Mouse (Mus musculus): Measurements from ENCODE around the gene Usp8.
A peak's percentile ranks its signal among the peaks of the same experiment; 100 is the strongest.

Usp8 gene

DNA sequence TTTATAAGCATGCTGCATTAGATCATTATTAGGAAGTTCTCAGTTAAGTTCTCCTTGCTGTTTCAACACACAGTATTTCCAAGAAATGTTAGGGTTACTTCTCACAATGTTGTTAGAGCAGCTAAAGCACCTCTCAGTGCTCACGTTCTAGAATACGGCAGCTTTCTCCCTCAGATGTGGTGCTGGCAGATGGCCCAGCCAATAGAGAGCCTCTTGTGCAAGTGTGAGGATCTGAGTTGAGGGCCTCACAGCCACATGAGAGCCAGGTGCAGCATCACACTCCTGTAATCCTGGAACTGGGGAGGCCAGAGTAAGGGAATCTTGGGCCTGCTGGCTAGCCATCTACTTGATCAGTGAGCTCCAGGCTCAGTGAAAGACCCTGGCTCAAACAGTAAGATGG lies 33.2 kb downstream of the Usp8 start:
- no peak for DNase-seq (ENCODE audit: low read depth, low spot score)

DNA sequence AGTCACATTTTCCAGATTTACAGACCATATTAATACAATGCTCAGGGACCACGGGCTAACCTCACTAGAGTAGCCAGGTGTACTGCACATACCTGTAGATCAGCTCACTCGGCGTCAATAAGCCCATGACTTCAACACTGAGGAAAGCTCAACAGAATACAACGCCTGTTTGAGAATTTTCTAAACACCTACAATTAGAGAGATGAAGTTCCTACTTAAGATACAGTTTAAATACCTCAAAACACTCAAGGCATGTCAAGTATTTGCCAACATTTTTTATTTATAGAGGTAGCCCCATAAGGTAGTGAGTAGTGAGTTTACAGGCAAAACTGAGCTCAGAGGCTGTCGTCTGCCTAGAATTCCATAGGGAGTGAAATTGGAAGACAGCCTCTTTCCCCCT lies 36.3 kb downstream of the Usp8 start:
- DNase-seq (ENCODE audit: low read depth, low spot score), result no peak

DNA sequence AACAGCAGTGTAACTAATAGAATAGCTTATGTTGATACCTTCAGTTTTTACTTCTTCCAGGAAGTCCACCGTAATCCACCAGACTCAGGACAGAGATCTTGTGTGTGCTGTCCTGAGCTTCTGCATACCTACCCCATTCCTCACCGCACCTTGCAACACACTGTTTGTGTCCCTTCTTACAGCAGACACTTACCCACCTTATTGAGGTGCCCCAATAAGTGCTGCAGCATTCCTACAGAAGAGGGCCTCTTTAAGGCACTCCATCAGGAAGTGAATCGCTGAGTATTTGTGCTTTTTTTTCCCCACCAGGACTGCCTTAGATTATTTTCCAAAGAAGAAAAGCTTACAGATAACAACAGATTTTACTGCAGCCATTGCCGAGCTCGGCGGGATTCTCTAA lies 48.5 kb downstream of the Usp8 start:
- no peak for DNase-seq (ENCODE audit: low read depth, low spot score)

DNA sequence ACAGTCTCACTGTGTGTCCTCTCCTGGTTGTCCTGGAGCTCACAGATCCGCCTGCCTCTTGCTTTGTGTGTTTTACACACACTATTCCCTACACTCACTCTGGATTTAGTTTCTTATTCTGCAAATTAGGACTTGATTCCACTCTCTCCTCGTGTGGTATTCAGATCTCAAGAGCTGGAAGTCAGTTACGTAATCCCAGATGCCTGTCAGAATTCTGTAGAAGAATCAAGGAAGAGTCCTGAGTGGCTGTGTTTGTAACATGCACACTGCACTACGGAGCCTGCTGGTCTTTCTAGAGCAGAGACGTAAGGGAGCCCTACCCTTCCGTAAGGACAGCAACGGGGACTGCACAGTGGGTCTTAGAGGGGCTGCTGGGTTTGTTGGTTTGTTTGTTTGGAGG lies 52.2 kb downstream of the Usp8 start:
- DNase-seq (ENCODE audit: low read depth, low spot score), result no peak

DNA sequence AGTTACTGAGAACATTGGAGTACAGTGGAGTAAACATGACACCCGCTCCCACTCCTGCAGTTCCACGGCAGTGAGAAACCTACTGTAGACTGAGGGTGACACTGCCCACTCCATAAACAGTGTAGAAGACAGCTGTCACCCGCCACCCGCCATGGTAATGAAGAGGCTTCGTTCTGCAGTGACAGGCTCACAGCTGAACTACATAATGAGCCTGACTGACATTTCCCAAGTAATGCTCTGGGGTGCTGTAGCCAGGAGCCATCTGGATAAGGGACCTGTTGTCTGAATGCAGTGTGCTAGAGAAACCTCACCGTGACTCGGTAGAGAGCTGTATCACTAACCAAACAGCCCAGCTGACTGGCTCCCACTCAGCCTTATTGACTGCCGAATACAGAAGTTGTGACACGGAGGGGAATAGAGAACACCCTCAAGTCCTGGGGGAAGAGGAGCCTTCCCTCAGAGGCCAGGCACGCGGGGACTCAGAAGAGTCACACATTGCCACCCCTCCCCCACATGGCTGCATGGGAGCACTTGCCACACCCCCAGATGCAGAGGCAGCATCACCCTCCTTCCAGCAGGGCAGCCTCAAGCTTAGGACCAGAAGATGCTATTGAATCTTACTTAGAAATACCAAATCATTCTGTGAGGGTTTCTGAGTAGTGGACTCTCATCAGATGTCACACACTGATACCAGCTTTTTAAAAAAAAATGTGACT lies 58.9 kb downstream of the Usp8 start:
- peak; percentile 39 for DNase-seq (ENCODE audit: low read depth, low spot score)

DNA sequence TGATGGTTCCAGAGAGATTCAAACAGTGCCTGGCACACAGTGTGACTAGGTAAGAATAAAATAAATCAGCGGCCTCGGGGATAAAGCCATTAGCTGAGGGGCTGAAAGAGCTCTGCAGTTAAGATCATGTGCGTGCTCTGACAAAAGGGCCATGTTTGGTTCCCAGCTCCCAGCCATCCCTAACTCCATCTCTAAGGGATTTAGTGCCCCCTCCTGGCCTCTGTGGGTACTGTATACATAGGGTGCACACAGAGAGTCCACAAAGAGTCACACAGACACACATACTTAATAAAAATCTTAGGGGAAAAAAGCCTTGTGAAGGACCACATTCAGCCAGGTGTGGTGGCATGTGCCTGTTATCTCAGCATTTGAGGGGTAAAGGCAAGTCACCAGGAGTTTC lies 60.5 kb downstream of the Usp8 start:
- DNase-seq (ENCODE audit: low read depth, low spot score), result peak; percentile 69

DNA sequence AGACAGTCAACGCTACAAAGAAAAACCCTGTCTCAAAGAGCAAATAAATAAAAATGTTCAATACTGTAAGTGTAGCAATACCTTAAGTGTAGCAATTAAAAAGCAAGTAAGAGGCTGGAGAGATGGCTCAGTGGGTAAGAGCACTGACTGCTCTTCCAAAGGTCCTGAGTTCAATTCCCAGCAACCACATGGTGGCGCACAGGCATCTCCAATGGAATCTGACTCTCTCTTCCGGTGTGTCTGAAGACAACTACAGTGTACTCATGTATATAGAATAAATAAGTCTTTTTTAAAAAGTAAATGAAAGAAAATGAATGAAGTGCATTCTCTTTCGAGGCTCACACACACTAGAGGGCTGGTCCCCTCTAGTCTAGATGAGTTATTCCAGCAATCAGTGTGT lies 61.1 kb downstream of the Usp8 start:
- no peak for DNase-seq (ENCODE audit: low read depth, low spot score)

DNA sequence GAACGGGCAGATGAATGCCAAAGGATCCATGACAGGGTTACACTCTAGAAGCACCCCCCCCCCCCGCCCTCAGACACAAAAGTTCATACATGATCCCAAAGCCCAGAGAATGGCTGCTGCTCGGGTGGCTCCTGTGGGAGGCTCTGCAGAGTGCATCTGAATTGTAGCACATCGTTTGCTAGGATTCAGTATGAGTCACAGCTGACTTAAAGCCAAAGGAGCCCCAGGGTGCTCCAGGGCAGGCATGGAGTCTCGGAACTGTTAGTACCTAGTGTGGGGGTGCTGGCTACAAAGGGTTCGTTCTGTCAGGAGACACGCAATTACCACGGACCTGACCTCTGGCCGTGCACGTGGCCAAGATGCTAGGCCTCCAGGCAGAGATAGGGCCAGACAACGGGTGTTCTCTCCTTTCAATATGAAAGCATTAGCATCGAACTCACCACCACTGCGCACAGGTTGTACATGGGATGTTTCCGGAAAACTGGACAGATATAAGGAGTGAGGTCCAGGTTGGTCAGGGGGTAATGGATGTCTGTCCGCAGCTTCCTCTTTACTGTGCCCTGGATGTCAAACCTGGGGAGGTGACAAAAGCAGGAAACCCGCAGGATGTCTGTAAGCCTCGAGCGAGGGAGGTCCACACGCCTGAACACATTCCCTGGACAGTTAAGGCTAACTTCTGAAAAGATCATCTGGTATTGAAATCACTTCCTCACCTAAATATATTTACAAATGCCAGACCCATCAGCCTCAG lies 62.5 kb downstream of the Usp8 start:
- DNase-seq (ENCODE audit: low read depth, low spot score), result no peak

DNA sequence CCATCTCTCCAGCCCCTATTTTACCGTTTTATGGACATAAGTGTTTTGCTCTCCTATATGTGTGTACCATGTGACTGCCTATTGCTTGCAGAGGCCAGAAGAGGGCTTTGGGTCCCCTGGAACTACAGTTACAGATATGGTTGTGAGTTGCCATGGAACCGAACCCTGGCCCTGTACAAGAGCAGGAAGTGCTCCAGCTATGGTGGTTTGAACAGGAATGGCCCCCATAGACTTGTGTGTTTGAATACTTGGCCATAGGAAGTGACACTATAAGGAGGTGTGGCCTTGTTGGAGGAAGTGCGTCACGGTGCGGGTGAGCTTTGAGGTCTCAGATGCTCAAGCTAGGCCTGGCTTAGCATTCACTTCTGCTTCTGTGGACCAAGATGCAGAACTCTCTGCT lies 65.1 kb downstream of the Usp8 start:
- peak; percentile 24 for DNase-seq (ENCODE audit: low read depth, low spot score)

DNA sequence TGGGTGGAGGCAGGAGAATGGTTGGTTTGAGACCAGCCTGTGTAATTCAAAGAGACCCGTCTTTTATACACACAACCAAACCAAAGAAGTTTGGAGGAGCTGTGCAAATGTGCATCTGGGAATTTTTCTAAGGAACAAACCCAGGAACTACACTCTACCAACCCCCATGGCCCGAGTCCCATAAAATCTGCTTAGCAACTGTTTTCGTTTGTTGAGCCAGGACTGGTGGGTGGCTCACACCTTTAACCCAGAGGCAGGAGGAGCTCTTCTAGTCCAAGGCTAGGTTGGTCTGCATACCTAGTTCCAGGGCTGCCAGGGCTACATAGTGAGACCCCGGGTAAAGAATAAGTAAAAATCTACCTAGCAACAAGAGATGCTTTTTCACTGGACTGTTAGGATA lies 68.8 kb downstream of the Usp8 start:
- no peak for DNase-seq (ENCODE audit: low read depth, low spot score)

DNA sequence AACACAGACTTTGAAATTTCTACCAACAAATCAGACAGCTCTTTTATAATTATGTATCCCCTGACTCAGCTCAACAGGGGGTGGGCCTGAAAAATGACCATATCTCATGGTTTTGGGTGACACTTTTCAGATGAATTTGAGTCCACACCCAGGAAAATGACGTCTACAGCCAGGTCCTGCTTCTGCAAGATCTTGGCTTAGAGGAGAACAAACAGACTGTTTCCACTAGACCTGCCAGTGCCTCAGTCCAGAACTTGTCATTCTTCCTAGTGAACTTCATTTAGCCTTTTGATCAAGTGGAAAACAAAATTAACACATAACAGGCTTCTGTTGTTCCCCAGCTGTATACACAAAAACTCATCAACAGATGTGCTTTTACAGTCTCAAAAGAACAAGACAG lies 69.3 kb downstream of the Usp8 start:
- DNase-seq (ENCODE audit: low read depth, low spot score), result no peak

DNA sequence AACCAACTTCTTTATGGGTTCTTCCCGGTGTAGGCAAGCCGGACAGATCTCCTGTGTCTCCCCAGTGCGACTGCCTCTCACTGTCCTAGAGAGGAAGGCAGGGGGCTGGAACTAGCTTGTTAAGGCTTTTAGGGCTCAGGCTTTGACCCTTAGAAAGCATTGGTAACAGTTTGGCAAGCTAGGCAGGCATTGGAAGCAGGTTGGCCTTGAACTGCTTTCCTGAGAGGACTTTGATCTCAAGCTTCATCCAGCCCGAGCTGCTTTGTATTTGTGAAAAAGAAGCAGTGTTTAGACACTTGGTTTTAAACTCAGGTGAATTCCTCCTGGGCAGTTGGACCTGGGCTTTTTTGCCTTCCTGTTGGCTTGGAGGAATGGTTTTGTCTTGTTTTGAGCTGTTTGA lies 71.7 kb downstream of the Usp8 start:
- DNase-seq (ENCODE audit: low read depth, low spot score), result no peak

DNA sequence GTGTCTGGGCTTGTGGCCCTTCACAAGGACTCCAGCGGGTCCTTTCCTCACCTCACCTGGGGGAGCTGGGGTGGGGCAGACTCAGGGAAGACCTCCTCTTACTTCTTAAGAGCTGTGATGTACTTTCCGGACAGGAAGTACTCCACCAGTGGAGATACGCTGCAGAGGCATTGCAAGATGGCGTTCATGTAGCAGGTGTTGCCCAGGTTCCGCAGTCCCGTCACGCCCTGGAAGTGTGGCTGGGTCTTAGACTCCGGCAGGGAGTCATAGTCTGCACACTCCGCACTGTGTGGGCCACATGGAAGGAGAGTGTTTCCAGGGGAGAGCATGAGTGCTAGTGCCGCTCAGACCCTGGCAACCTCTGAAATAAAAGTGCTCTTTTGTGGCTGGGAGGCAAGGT lies 73.2 kb downstream of the Usp8 start:
- peak; percentile 70 for DNase-seq (ENCODE audit: low read depth, low spot score)

DNA sequence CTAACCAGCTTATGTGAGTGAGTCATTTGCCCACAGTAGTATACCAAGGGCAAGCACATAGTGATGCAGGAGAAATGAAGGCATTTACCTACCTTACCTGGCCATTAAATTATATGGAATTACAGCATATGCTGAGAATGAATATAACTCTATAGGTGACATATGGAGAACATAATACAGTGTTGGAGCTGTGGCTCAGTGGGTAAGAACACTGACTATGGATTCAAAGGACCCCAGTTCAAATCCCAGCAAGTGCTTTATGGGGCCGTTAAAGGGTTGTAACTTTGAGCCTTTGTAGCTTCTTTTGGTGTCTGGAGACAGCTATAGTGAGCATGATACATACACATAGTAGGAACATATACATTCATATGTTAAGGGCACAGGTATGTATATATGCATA lies 74.3 kb downstream of the Usp8 start:
- DNase-seq (ENCODE audit: low read depth, low spot score), result no peak

DNA sequence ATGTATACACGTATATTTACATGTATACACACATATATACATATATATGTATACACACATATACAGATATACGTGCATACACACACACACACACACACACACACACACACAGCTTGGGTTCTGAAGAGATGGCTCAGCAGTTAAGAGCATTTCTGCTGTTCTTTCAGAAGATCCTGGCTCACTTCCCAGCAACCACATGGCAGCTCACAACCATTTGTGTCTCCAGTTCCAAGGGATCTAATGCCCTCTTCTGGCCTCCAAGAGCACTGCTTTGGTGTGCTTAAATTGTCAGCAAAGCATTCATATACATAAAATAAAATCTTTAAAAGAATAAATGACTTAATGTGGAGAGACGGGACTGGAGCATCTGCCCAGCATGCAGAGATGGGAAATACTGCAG lies 75.3 kb downstream of the Usp8 start:
- peak; percentile 64 for DNase-seq (ENCODE audit: low read depth, low spot score)

DNA sequence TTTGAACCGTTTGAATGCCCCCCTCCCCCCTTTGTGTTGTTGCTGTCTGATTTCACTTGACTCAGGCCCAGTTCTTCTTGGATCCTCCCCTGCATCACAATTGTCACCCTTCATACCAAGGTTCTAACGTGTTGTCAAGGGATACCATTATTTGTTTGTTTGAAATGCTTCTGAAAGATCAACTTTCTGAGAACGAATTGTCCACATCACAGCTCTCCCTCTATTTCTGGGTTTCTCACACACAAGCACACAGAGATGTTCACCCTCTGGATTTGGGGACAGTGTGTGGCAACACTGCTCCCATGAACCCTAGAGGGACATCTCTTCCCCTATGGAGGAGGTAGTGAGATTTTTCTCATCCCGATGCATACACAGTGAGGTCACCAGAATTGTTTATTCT lies 76.2 kb downstream of the Usp8 start, which contains the start of gene Usp50:
Usp50 (minus strand) TSS at position 101 of the 400 bp plus-strand sequence.
- DNase-seq (ENCODE audit: low read depth, low spot score), result no peak

DNA sequence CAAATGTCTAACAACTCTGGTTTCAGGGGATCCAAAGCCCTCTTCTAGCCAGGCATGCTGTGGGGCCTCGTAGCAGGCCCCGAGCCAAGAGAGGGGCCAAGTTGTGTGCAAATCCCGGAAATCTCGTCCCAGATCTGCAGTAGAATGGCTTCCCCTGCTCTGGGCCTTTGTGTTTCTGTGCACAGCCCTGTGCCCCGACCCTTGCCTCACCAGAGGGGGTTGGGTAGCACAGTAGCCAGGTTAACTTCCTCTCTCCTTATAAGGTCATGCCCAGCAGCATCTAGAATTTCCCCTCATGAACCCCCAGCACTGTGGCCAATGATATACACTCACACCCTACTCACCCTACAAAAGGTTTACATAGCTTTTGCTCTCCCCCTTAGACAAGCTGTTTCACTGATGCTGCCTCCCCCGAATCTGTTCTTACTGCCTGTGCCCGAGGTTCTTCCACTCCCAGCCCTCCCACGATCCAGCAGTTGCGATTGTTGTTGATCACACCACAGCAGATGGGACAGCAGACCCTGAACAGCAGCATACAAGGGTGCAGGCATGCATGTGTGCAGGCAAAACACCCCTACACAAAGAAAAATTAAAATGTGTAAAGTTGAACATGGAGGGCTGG lies 80.7 kb downstream of the Usp8 start:
- no peak for DNase-seq (ENCODE audit: low read depth, low spot score)

DNA sequence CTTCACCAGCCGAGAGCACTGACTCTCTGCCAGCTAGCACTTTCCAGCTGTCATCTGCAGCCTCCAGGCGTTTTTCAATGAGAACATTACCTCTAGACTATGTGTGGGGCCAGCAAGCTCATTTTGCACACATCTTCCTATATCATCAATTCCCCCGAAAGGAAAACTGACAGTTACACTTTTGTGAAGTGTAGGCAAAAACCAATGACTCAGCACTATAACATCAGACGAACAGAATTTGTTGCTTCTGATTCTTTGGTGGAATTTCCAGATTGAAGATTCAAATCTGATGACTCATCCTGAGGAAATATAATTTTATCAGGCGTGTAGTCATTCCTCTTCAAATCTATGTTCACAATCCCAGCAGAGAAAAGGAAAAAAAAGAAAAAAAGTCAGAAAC lies 85.5 kb downstream of the Usp8 start:
- no peak for DNase-seq (ENCODE audit: low read depth, low spot score)

DNA sequence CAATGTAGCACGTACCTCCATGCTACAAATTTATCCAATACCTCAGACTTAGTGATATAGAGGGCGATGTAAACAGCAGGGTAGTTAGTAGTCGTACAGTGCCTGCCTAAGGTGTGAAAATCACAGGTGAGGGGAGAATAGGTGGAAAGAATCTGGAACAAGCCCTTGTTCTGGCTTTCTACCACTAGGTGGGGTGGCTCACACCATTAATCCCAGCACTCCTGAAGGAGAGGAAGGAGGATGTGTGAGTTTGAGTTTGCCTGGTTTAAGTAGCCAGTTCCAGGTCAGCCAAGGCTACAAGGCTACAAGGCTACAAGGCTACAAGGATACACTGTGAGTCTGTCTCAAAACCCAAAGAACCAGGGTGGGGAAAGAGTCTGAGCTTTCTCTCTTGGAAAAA lies 88.6 kb downstream of the Usp8 start:
- peak; percentile 48 for DNase-seq (ENCODE audit: low read depth, low spot score)

DNA sequence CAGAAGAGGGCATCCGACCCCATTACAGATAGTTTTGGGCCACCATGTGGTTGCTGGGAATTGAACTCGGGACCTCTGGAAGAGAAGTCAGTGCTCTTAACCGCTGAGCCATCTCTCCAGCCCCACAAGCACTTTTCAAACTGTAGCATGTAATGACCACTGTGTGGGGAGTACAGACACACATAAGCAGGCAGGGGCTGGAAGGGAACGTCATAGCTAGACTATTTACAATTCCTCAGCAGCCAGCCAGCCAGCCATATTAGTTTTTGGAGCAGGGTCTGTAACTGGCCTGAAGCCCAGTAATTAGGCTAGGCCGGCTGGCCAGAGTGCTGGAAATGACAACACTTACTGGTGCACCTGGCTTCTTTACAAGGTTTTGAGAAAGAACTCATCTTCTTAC lies 91.3 kb downstream of the Usp8 start:
- no peak for DNase-seq (ENCODE audit: low read depth, low spot score)

DNA sequence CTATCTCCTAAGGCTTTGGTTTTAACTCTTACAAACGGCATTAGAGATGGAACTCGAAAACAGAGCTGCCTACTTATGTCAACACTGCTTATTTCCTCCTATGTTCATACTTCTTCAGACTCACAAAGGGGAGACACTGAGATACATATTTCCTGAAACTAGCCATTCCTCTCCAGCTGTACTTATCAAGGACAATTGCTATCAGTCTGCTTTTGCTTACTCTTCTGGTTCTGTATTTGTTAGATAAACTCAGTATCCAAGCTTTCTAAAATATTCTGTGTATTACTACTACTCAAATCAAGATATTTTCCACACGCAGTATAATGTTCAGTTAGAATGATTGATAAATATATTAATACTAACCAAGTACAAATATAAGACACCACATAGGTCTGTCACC lies 94.9 kb downstream of the Usp8 start:
- no peak for DNase-seq (ENCODE audit: low read depth, low spot score)

Measured in ZHBTc4 (cell line).